Mouse (Mus musculus) natural killer cell, adult 2 months (primary cell): ENCODE data around the gene Tmem263.

Source experiments
- DNase-seq, 2 experiments: peaks; one replicate each; pipeline ENCODE4 v3.0.0; 2022; ENCODE audit warnings: low spot score in 2 of 2

Gene Tmem263

DNA sequence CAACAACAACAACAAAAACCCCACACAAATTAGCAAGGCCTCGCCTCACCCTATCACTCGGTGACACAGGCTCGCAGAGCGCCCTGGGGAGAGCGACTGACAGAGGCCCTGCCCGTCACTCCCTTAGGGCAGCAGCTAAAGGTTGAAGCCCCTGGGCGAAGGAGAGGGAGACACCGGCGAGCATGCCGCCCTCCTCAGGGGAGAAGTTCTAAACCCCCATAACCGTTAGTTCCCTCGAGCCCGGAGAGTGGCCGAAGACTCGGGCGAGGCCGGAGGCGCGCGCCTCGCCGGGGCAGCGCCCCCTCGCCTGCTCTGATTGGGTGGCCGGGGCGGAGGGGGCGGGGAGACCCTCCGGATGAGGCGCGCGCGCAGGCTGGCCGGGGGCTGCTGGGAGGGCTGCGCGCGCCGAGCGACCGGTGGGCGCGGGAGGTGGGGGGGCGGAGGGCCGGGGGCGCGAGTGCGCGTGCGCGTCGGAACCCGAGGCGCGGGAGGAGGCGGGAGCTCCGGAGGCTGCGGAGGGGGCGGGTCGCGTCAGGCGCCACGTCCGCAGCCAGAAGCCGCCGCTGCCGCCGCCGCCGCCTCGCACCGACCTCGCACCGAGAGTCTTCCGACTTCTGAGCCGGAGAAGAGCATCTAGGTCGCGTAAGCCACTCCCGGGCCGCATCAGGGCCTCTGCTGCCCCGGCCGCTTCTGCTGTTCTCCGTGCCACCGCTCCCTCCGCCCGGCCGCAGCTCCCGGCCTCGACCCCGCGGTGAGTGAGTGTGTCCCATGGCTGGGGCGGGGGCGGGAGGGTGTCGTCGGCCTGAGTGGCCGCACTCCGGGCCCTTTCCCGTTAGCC is at the start of gene Tmem263, which contains the start of gene Fhl4:
Gene Tmem263, plus strand, starts transcription at position 381 of the 838 bp plus-strand sequence.
Gene Fhl4, minus strand, starts transcription at position 249 of the 838 bp plus-strand sequence.
- peak; percentile 63 to 67 for DNase-seq

DNA sequence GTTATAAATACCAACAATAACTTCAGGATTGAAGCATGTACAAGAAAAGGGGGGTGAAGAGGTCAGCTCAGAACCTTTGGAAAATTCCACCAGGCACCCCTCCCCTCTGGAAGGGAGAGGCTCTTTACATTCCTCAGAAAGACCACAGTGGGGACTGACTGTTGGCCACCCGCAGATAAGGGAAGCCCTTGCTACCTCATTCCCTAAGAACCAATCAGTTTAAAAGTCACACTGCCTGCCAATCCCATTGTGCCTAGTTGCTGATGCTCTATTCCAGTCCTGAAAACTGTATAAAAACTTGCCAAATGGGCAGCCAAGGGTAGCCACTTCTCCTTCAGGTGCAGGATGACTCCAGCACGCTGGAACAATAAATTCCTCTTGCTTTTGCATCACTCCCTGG is 47.6 kb upstream of the Tmem263 start:
- no peak for DNase-seq

DNA sequence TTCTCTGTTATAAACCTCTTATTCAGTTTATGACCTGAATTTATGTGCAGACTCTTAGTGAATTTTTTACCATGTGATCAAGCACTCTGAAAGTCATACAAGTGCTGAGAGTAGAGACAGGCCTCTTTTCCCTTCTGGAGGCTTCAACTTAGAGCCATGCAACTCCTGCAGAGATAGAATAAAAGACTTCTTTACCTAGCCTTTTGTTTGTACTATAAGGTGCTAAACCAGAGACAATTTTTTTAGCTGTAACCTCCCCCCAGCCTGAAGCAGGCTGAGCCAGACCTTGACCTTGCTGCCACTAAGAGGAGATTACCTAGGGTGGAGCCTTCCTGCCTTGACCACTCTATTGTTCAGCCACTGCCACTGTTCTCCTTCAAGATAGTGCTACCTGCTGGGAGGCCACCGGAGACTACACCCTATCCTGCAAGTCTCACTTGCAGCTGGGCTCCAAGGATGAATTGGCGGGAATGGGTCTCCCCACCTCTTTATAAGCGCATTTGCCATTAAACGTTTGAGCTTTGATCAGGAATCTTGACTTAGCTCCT is 30.7 kb upstream of the Tmem263 start:
- DNase-seq = no peak

DNA sequence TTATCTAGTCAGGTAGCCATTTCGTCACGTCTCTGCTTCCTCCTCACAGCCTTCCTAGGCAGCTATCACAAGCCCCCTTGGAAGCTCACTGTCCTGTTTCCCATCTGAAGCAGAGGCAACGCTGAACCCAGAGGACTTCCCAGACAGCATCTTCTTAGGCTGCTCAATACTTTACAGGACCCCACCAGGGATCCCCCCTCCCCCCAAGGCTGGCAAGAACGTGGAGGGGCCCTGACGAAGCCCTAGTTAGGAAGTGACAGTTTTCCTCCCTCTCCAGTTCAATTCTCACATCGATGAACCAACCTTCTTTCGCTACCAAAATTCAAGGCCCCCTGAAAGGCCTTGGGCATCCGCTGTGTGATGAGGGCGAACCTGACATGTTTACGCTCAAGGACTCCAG is 586 bp upstream of the Tmem263 start:
- DNase-seq = no peak

GRCm38 (mm10) chr10:85103085-85103885 is 858 bp downstream of the Tmem263 start:
- DNase-seq = peak; percentile 2 to 4

- DNase-seq = no peak
Observed at GRCm38 (mm10) chr10:85114409-85114808, 12.0 kb downstream of the Tmem263 start.

GRCm38 (mm10) chr10:85125184-85125583 is 22.8 kb downstream of the Tmem263 start:
- no peak for DNase-seq

DNA sequence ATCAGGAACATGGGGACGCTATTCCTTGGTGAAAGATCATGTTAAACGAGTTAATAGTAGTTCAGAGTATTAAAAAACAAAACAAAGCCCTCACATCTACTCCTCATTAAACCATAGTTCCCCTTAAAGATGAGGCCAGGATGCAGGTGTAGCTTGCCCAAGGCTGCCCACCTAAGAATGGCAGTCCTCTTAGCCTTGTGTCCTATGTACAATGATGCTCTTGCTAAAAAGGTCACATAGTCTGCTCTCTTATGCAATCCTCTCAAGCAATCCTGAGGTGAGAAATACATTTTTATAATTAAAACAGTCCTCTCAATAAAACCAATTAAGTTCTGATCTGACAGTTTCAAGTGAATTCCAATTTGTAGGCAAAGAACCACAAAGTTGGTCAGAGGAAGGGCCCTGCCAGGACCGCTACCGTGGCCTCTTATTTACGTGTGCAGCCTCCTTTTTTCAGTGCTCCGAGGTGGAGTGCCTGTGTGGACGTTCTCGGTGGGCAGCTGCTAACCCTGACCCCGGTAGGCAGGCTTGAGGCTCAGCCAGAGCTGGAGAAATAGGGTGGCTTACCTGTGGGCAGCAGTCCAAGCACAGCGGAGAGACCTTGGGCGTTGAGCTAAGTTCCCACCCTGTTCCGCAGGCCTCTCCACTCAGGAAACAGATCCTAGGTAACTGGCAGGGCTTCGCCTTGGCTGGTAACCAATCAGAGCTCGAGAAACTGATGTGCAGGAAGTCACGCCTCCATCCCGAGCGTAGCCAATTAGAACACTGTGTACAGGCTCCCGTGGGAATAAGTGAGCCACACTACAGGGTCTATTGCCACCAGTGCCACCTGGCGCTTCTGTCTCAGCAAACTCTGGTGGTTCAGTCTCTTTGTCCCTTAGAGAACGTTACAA is 25.2 kb downstream of the Tmem263 start, which contains the start of gene Mterf2:
Gene Mterf2, minus strand, starts transcription at position 633 of the 893 bp plus-strand sequence.
- peak; percentile 81 to 92 for DNase-seq

- DNase-seq = peak; percentile 18 to 63
Observed at GRCm38 (mm10) chr10:85128453-85128852, 26.0 kb downstream of the Tmem263 start.

DNA sequence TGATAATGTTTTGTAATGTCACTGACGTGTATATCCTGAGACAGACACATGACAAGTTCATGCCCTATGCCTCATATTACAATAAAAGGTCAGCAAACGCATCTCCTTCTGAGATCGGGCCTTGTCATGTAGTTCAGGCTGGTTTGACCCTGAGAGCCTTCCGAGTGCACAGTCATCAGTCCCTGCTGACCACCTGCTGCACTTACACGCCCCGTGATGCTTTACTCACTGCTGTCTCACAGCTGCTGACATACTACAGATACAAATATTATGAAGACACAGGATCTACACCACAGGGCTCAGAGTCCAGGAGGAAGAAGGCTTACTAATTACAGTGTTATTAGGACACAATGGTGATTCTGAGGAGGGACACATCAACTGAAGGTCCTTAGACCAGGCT is 34.1 kb downstream of the Tmem263 start:
- DNase-seq = no peak

DNA sequence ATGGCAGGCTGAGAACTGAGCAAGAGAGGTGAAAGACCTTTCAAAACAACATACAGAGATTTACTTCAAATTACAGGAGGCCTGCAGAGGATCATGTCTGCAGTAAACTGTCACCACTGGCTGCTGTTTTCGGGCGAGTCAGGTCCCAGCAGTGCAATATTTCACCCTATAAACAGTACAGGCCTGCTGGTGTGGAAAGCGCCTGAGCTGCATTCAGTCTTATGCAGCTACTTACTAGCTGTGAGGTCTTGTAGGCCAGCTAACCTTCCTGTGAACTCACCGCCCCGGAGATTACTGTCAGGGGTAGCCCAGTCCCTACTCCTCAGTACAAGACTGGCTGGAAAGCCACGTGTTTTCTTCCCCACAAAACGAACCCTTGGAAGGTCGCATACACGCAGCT is 39.0 kb downstream of the Tmem263 start:
- no peak for DNase-seq

GRCm38 (mm10) chr10:85146282-85146681 is 43.9 kb downstream of the Tmem263 start:
- no peak for DNase-seq

DNA sequence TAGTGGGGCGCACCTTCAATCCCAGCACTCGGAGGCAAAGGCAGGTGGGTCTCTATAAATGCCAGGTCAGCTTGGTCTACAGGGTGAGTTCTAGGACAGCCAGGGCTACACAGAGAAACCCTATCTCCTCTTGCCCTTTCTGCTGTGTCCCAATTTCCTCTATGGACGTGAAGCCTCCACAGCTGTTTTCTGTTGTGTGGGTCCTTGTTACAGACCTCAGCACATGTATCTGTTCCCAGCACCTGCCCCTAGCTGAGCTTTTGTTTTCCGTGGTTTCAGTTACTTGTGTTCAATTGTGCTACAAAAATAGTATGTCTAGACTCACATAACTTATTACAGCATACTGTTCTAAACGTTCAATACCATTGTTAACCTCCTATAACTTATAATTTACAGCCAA is 46.8 kb downstream of the Tmem263 start:
- DNase-seq = no peak

GRCm38 (mm10) chr10:85154195-85154594 is 51.8 kb downstream of the Tmem263 start:
- DNase-seq = peak; percentile 23 to 46

DNA sequence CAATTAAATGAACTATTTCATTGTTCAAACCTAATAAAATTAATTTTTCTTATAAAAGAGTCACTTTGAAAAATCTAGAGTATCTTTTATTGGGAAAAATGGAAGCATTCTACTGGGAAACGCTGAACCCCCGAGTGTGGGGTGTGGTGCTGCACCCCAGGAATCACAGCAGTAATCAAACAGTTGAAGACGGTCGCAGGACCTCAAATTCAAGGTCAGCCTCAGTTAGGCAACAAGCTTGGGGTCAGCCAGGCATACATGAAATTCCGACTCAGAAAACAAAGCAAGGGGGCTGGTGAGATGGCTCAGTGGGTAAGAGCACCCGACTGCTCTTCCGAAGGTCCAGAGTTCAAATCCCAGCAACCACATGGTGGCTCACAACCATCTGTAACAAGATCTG is 55.0 kb downstream of the Tmem263 start:
- no peak for DNase-seq

- no peak for DNase-seq
Observed at GRCm38 (mm10) chr10:85159989-85160619, 57.7 kb downstream of the Tmem263 start.

DNA sequence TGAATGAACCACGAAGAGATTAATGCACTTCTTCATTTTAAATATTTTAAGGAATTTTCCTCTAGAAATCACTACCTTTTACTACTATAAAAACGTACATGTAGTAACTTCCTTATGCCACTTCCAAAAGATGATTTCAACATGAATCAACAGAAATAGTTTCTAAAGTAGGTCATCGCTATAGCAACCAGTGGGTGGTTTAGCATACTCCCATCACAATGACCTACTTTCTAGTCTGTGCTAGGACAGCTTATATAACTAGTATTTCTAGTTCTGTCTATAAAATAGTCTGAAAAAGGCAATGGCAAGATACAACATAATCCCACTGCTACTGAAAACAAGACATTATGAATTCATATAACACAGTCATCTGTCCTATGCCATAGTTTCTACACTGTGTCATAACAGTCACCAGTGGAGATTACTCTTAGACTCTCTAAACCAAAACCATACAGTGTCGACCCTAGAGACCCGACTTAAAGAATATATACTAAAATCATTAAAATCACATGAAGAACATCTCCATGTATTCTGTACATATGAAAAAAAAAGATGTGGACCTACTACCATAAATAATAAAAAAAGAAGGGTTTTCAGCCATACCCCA is 59.4 kb downstream of the Tmem263 start:
- DNase-seq = no peak

- DNase-seq = no peak
Observed at GRCm38 (mm10) chr10:85164791-85165190, 62.4 kb downstream of the Tmem263 start.

DNA sequence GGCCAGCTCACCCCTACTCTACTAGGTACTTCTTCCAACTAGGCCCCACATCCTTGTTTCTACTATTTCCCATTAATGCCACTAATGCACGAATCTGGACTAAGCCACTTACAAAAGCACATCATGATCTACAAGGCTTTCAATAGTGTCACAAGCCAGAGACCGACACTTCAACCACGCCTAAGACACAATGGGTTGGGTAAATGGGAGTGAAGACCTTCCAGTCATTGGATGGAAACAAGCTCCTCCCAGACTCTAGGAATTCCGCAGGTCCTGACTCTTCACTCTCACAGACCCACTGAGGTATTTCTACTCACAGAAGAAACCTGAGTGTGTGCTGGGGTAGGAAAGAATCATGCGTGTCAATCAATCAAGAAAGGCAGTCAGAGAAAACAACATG is 62.9 kb downstream of the Tmem263 start:
- no peak for DNase-seq
